Mouse (Mus musculus): ENCODE data around the gene Asb1.

Asb1 gene

GRCm38 (mm10) chr1:91545226-91545625 lies 4.9 kb downstream of the Asb1 start:
- peak; percentile 58 for DNase-seq (ENCODE audit: low read depth)

- DNase-seq (ENCODE audit: low read depth): no peak
Observed at GRCm38 (mm10) chr1:91547567-91547966, 7.2 kb downstream of the Asb1 start.

GRCm38 (mm10) chr1:91549073-91549472 lies 8.7 kb downstream of the Asb1 start:
- no peak for DNase-seq (ENCODE audit: low read depth)

- no peak for DNase-seq (ENCODE audit: low read depth)
Observed at GRCm38 (mm10) chr1:91557099-91557498, 16.8 kb downstream of the Asb1 start.

GRCm38 (mm10) chr1:91561226-91561625 lies 20.9 kb downstream of the Asb1 start:
- DNase-seq (ENCODE audit: low read depth): peak; percentile 80

GRCm38 (mm10) chr1:91562977-91563590 lies 22.7 kb downstream of the Asb1 start:
- no peak for DNase-seq (ENCODE audit: low read depth)

GRCm38 (mm10) chr1:91564004-91564403 lies 23.7 kb downstream of the Asb1 start:
- DNase-seq (ENCODE audit: low read depth): peak; percentile 56

- no peak for DNase-seq (ENCODE audit: low read depth)
Observed at GRCm38 (mm10) chr1:91564598-91564997, 24.3 kb downstream of the Asb1 start.

- no peak for DNase-seq (ENCODE audit: low read depth)
Observed at GRCm38 (mm10) chr1:91567269-91567668, 26.9 kb downstream of the Asb1 start.

- DNase-seq (ENCODE audit: low read depth): no peak
Observed at GRCm38 (mm10) chr1:91572458-91572857, 32.1 kb downstream of the Asb1 start.

GRCm38 (mm10) chr1:91574208-91574607 lies 33.9 kb downstream of the Asb1 start:
- peak; percentile 90 for DNase-seq (ENCODE audit: low read depth)

- peak; percentile 90 for DNase-seq (ENCODE audit: low read depth)
Observed at GRCm38 (mm10) chr1:91577883-91578517, 37.7 kb downstream of the Asb1 start.

- DNase-seq (ENCODE audit: low read depth): no peak
Observed at GRCm38 (mm10) chr1:91580503-91580902, 40.2 kb downstream of the Asb1 start.

- DNase-seq (ENCODE audit: low read depth): peak; percentile 78
Observed at GRCm38 (mm10) chr1:91581206-91581605, 40.9 kb downstream of the Asb1 start.

GRCm38 (mm10) chr1:91584969-91585835 lies 44.9 kb downstream of the Asb1 start:
- peak; percentile 44 for DNase-seq (ENCODE audit: low read depth)

- no peak for DNase-seq (ENCODE audit: low read depth)
Observed at GRCm38 (mm10) chr1:91589738-91590137, 49.4 kb downstream of the Asb1 start.

- DNase-seq (ENCODE audit: low read depth): peak; percentile 55
Observed at GRCm38 (mm10) chr1:91595521-91596020, 55.2 kb downstream of the Asb1 start.

GRCm38 (mm10) chr1:91597611-91598010 lies 57.3 kb downstream of the Asb1 start:
- no peak for DNase-seq (ENCODE audit: low read depth)

GRCm38 (mm10) chr1:91600671-91601361 lies 60.5 kb downstream of the Asb1 start:
- peak; percentile 89 for DNase-seq (ENCODE audit: low read depth)

- DNase-seq (ENCODE audit: low read depth): no peak
Observed at GRCm38 (mm10) chr1:91601362-91602096, 61.2 kb downstream of the Asb1 start.

GRCm38 (mm10) chr1:91605632-91606031 lies 65.3 kb downstream of the Asb1 start:
- no peak for DNase-seq (ENCODE audit: low read depth)
